Mouse (Mus musculus) spleen, postnatal 14 days (tissue): ENCODE measurements around the gene Pacrg.

Source experiments
- DNase-seq, 2 experiments: peaks; one replicate each; pipeline ENCODE4 v3.0.0; 2021 to 2022; ENCODE audit warnings: low spot score in 2 of 2

Pacrg gene

DNA sequence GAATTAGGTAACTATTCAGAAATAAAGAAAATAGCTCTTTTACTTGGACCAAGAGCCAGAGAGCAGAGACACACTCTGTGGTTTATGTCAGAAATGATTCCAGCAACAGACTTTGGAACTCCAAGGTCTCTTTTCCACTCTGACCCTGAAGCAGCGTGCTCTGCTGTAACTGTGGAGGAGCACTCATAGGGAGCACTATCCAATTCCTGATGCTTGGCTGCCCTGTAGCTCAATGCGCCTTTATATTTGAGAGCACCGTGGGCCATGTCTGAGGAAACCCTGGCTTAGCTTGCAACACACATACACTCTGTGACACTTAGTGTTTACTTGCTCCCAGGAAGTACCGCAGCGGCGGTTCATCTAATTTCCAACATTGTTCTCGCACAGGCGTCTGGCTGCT, 344.0 kb downstream of the Pacrg start:
- no peak for DNase-seq

GRCm38 (mm10) chr17:10495588-10495987, 344.5 kb downstream of the Pacrg start:
- DNase-seq, result no peak

DNA sequence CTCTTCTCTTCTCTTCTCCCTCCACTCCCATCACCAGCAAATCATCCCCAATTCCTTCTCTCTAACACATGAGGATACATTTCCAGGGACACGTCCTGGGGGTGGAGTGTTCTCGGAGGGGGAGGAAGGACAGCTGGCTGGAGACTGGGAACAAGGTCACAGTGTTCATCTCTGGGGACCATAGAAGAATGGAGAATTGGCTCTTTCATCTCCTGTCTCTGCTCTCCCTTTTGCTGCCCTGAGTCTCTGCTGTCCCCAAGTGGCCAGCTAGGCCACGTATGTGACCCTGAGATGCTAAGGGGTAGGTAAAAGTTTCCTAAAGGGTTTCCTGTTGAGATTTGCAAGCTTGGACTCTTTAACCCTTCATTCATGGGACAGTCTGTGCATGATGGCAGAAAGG, 347.0 kb downstream of the Pacrg start:
- no peak for DNase-seq

DNA sequence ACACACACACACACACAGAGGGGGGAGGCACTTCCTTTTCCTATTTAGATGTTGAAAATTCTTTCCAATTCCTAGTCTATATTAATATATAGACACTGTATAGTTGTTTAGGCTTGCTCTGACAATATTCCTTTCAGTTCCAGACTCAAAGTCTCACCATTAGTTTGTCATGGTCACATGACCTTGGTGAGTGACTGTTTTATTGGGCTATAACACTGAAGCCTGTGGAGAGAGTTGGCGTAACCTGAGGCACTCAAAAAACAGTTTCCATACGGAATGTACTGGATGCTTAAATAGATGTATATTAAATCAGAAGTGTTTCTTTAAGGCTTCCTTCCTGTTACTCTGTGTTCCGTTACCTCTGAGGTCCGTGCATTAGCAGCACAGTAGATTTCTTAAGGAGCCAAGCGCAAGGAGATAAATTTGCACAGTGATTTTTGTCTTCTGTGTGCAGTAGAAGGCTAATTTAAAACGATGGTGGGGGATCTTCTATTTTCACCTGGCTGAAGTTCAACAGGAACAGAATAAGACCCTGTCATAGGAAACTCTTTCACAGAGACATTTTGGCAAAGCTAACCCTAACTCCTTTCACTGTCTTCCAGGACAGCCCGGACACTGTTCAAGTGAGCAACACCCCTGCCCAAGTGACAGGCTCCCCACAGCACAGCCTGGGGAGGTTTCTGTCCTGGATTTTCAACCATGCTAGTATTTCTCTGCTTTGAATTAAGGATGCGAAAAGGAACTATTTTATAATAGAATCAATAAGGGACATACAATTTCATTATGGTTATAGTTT, 349.5 kb downstream of the Pacrg start:
- DNase-seq, result no peak

- DNase-seq, result no peak
Observed at GRCm38 (mm10) chr17:10488873-10489272, 351.2 kb downstream of the Pacrg start.

DNA sequence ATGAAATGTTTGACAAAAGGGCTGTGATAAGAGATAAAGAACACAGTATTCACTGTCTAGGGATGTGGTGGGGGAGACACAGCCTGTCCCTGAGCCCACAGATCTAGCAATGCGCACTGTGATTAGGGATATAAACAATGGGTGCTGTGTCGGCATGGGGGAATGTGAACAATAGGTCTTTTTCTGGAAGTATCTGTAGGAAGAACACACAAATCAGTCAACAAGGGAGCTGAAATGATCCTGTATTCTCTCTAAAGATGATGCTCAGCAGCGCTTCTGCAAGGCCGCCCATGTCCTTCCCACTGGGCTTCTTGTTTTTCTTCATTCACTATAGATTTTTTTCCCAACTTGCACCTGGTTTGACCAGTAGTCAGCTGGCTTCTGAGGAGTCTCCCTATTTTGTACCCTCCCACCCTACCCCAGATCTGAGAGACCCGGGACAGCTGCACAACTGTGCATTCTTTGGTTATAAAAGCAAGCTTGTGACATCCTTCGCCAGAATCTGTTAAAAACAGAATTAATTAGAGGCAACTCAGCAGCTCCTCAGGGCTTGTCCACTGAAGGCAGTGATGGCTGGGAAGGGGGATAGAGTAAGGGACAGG, 356.1 kb downstream of the Pacrg start:
- no peak for DNase-seq

DNA sequence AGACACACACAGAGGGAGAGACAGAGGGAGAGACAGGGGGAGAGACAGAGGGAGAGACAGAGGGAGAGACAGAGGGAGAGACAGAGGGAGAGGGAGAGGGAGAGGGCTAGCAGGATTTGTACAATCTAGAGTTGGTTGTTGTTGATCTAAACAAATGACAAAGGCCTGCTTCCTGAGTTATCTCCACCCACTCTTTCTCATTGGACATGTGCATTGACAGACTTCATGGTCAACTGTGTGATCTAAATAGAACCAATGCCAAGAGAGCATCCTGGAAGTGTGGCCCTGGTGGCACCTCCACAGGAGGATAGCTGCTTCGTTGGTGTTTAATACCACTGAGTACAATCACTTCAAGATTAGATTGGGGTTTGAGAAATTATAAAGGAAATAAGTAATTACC, 359.0 kb downstream of the Pacrg start:
- DNase-seq, result no peak

- DNase-seq, result no peak
Observed at GRCm38 (mm10) chr17:10479020-10479707, 360.9 kb downstream of the Pacrg start.

GRCm38 (mm10) chr17:10478377-10478776, 361.7 kb downstream of the Pacrg start:
- DNase-seq, result no peak

DNA sequence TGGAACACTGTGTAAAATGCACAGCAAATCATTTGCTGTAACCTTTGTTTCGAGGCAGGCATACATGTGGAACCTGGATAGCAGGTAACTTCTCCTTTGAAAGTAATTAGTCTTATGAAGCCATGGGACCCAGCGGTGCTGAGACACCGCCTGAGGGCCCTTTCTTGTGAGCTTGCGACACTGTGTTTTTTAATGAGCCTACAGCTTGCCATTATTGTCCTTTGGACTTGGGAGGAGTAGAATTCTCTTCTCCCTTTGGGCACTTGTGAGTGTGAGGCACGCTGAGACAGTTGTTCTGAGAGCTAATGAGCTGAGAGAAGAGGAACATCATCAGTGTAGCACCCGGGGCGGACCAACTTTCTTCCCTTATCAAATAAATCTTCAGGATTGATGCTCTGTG, 363.3 kb downstream of the Pacrg start:
- no peak for DNase-seq

GRCm38 (mm10) chr17:10474972-10475371, 365.1 kb downstream of the Pacrg start:
- DNase-seq, result no peak

DNA sequence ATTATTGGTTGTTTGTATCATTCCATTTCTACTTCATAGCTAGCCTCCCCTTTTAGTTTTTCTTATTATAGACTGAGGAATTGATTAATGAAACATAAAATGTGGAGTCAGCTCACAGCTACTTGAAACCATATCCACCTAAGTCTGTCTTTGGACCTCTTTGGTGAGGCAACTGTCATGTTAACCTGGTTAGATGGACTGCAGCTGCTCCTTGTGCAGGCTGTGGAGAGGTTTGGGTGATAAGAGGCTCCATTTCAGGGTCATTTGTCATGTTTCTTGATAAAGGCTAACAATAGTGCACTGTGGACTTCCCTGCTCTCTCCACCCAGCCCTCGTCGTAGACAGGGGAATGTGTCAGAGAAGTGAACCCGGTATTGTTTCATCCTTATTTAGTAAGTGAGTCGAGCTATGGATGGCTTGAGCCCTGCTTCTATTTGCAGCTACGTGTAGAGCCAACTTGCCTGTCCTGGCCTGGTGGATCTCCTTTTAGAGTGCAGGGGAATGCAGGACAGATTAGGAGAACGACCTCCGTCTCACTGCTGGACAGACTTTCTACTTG, 366.2 kb downstream of the Pacrg start:
- no peak for DNase-seq

GRCm38 (mm10) chr17:10473175-10473574, 366.9 kb downstream of the Pacrg start:
- DNase-seq, result no peak

GRCm38 (mm10) chr17:10469874-10470568, 370.1 kb downstream of the Pacrg start:
- DNase-seq, result no peak

DNA sequence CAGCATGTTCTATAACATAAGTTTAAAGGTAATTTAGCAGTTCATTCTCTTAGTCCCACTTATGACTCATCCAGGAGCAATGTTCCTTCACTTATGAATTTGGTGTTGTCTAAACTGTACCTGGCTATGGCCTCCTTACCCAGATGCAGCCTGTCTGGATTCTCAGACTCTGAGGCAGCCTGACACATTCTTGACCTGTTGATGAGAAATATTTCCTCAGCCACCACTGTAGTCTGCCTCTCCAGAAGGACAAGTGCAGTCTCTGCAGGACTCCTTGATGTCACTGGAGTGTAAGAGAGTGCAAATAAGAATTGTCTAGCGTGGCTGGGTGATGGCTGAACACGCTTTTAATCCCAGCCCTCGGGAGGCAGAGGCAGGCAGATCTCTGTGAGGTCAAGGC, 373.0 kb downstream of the Pacrg start:
- no peak for DNase-seq

DNA sequence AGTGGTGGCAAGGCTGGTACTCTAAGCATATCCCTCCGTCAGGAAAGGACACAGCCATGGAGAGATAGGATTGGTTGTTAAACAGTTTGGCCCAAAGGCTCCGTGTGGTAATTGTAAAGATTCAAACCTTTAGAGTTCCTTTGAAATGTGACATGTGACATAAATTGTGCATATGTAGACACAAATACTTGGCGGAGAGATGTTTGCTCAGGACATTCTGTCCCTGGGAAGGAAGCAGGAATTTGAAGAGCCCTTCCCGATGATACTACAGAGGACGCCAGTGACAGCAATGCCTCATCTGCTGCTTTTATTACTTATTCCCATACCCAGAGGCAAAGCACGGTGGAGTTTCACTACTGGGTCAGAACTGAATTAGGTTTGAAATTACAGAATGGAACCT, 374.6 kb downstream of the Pacrg start:
- no peak for DNase-seq

DNA sequence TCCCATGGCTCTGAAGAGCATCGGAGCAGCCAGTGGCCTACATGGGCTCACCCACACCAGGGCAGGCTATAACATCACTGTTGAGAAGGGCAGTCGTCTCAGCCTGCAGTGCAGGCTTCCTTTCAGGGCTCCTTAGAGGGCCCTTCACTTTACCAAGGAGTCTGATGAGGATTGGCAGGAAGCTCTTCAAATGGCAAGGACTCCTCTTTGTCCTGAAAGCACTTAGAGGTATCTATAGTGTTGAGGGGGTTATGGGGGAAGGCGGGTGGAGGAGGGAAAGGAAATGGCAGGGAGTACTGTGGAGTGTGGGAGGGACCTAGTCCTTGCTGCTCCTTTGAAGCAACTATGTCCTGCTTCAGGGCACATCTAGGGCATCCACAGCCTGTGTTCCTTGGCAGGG, 375.4 kb downstream of the Pacrg start:
- no peak for DNase-seq

DNA sequence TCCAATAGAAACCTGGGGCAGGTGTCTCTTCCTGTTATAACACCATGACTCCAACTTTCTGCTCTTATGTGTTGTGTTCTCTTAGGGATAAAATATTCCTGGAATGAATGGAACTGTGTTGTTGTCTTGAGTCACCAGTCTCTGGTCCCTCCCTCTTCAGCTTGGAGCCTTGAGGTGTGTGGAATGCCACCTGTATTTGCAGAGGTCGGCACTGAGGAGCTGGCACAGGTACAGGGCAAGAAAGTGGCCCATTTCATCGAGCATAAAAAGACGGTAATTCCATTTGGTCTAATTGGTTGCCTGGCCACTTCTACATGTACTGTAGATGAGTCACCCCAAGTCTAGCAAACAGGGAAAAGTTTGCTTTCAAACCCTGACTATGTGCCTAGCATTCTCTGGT, 376.5 kb downstream of the Pacrg start:
- DNase-seq, result no peak

DNA sequence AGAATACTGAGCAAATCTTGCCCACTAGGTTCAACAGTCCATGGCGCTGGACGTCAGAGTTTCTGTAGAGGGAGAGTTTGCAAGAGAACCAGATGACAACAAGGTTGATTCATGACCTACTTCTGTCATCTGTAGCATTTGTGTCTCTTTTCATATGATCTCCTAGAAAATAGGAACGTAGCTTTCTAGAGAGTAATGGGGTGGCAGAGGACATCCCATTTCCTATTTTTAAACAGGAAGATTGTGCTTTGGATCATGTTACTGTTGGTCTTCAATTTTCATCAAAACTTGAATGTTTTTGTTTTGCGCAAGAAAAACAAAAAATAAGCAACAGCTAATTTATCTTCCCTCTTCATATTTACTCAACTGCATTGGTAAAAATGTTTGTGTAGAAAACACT, 379.2 kb downstream of the Pacrg start:
- DNase-seq, result no peak

- DNase-seq, result no peak
Observed at GRCm38 (mm10) chr17:10458743-10459142, 381.4 kb downstream of the Pacrg start.

GRCm38 (mm10) chr17:10456409-10456808, 383.7 kb downstream of the Pacrg start:
- no peak for DNase-seq

- no peak for DNase-seq
Observed at GRCm38 (mm10) chr17:10455961-10456360, 384.1 kb downstream of the Pacrg start.
